Mouse (Mus musculus): ENCODE data around the gene Calr3.

DNA sequence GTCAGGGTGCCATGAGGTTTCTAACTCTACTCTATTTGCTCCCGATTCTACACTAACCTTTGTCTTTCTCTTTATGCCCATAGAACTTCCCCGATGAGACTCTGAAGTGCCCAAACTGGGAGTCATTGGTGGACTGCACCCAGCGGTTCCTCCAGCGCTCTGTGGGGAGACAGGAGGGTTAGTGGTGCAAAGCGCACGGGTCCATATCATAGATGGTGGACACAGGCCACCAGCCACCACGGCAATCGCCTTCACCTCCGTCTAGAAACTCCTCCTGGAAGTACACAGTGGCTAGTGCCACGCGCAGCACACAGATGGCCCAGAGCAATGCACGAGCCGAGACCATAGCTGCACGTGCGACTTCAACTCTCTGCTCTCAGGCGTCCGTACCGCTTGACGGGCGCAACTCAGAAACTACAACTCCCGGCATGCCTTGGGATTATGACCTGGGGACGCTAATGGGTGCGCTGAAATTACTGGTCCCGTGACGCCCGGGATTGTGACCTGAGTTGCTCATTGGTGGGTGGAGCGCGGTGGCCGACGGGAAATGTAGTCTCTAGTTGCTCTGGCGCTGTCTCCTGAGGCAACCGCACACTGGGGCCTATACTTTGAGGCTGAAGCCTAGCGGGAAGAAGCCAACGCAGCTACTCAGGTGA, at the start of gene Calr3, which contains the start of gene 1700030K09Rik:
- TF ChIP-seq CTCF (IDR thresholded peaks at IDR 0.05; ENCODE audit: low read depth, low read length) (no peak), GATA1 (IDR thresholded peaks at IDR 0.05; ENCODE audit: borderline replicate concordance, low read length) (no peak), TAL1 (conservative IDR thresholded peaks at IDR 0.05; ENCODE audit: low read depth, low read length) (no peak), POLR2AphosphoS5 (IDR thresholded peaks at IDR 0.05; ENCODE audit: insufficient replicate concordance, low read depth, low read length) (no peak)

All from G1E (cell line).